In the genomic region with DNA sequence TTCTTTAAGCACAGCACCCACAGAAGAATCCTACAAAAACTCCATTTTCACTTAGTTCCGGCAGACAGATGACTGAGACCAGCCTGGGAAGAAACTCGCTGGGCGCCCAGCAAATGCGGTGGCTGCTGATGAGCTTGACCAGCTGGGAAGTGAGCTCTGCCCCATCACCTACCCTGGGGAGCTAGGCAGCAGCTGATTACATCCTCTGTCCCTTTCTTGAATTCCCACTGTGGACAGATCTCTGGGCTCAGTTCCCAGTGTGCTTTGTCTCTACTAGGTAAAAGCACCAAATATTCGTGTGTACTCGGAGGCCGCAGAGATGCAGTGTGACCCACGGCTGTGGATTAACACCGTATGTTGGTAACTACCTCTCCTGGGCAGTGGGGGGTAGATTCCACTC, we compare ENCODE assay signal across 10 mouse cellular contexts. TPM values are rescaled to one million over a fixed set of nuclear protein-coding genes. Genes with fewer than 3 reads are reported as not detected.
DNase-seq lines count a peak whose midpoint lies in the region; ATAC-seq and TF ChIP-seq lines count a peak whose summit lies in the region.
"Had no signal": no experiment of that assay in that cellular context is flagged by ENCODE, and none has a peak within 500 bp of the region (broad histone marks: within the 10 kb centered on the region; RNA-seq: fewer than 3 reads in every experiment).

No protein-coding gene starts in this region.

- peak; percentile 41 for ATAC-seq in lung, embryonic 14.5 days (ENCODE audit: insufficient read depth)

- intact Hi-C loops in heart, adult 2 months (cut with DNase I): no loop called here
- intact Hi-C loops in heart, postnatal 25 days (cut with DNase I): no loop called here
- intact Hi-C loops in heart, postnatal 10 days (cut with DNase I): no loop called here

- H3K4me3 ChIP-seq in heart, adult 2 months: no peak overlapping the region
- no peak overlapping the region for H3K4me3 ChIP-seq in lung, embryonic 14.5 days (ENCODE audit: low read depth, low read length)
- H3K4me3 ChIP-seq in lung, adult 2 months (replicated peaks; ENCODE audit: extremely low read depth, low read depth, low read length): no peak overlapping the region
- no peak overlapping the region for H3K4me3 ChIP-seq in brown adipose tissue, adult 24 weeks (ENCODE audit: insufficient read depth, low read depth, low read length)

- H3K4me1 ChIP-seq in heart, adult 2 months (ENCODE audit: control insufficient read depth, insufficient read depth, low read length): peaks cover 4% of the 10 kb centered on the region
- 0 out of 2 replicates have a peak, but pooled peaks cover 7% of the 10 kb centered on the region for H3K4me1 ChIP-seq in lung, embryonic 14.5 days (ENCODE audit: insufficient read depth)
- no peaks in the 10 kb centered on the region for H3K4me1 ChIP-seq in lung, adult 2 months (ENCODE audit: control insufficient read depth, insufficient read depth, low read length)
- H3K4me1 ChIP-seq in brown adipose tissue, adult 24 weeks (ENCODE audit: control insufficient read depth, insufficient read depth, insufficient read length, low read length): peaks cover 19% of the 10 kb centered on the region

- 30% methylated on average over 9 of the region's 9 CpGs for WGBS in heart, adult 2 months
- 38% methylated on average over 9 of the region's 9 CpGs for WGBS in lung, embryonic 14.5 days
- WGBS in lung, adult 2 months: 72% methylated on average over 9 of the region's 9 CpGs

- TF ChIP-seq EP300 in heart, adult 2 months (IDR thresholded peaks at IDR 0.05; ENCODE audit: insufficient read depth, low read depth, low read length): no peak

- no peak overlapping the region for H3K4me2 ChIP-seq in lung, embryonic 14.5 days

- H3K36me3 ChIP-seq in heart, adult 2 months (ENCODE audit: control insufficient read depth, insufficient read depth, low read length): no peaks in the 10 kb centered on the region
- H3K36me3 ChIP-seq in lung, embryonic 14.5 days (ENCODE audit: insufficient read depth): no peaks in the 10 kb centered on the region

- H3K9me3 ChIP-seq in lung, embryonic 14.5 days (ENCODE audit: low read depth, low read length): no peaks in the 10 kb centered on the region

- peak overlapping the region; percentile 47 for H3K27ac ChIP-seq in heart, adult 2 months
- no peak overlapping the region; the same call in 1 of the 2 replicates for H3K27ac ChIP-seq in lung, embryonic 14.5 days (ENCODE audit: low read depth)
- peak overlapping the region; percentile 66 for H3K27ac ChIP-seq in brown adipose tissue, adult 24 weeks (replicated peaks; ENCODE audit: low read depth, low read length)

- peak in 1 of 2 experiments; percentile 27 for DNase-seq in heart, adult 2 months
- no peak for DNase-seq in heart, postnatal 25 days (ENCODE audit: low spot score)
- peak; percentile 65 for DNase-seq in lung, embryonic 14.5 days
- no peak for DNase-seq in lung, adult 2 months
- peak; percentile 52 to 60 for DNase-seq in heart, postnatal 10 days
- no peak for DNase-seq in embryo, embryonic 10 days (ENCODE audit: low spot score)
- DNase-seq: right cerebral cortex, postnatal 4 days had no signal

- H3K79me2 ChIP-seq in heart, adult 2 months (replicated peaks; ENCODE audit: control insufficient read depth, insufficient read depth, low read length): no peaks in the 10 kb centered on the region

- H3K27me3 ChIP-seq in heart, adult 2 months (ENCODE audit: control insufficient read depth, insufficient read depth, low read length): no peaks in the 10 kb centered on the region
- no peaks in the 10 kb centered on the region for H3K27me3 ChIP-seq in lung, embryonic 14.5 days (ENCODE audit: insufficient read depth, low read length)
- H3K27me3 ChIP-seq: CH12.LX had no signal

- TF ChIP-seq POLR2A in heart, adult 2 months (IDR thresholded peaks at IDR 0.05; ENCODE audit: insufficient read depth, low read depth, low read length): no peak
- TF ChIP-seq POLR2A in lung, adult 2 months (IDR thresholded peaks at IDR 0.05; ENCODE audit: borderline replicate concordance, extremely low read depth, low read depth, low read length): no peak

- H3K9ac ChIP-seq in heart, adult 2 months (ENCODE audit: low read depth, low read length): no peak overlapping the region; the same call in 1 of the 2 replicates
- no peak overlapping the region for H3K9ac ChIP-seq in lung, embryonic 14.5 days

- TF ChIP-seq CTCF in heart, adult 2 months (IDR thresholded peaks at IDR 0.05): no peak
- TF ChIP-seq CTCF in lung, embryonic 14.5 days (IDR thresholded peaks at IDR 0.05; ENCODE audit: low read depth): no peak
- TF ChIP-seq CTCF in lung, adult 2 months (IDR thresholded peaks at IDR 0.05; ENCODE audit: insufficient read depth, low read length): no peak

RNA-seq across cellular contexts. Expression of a gene that starts 25.9 kb away (rescaled TPM):
- total RNA-seq in heart, adult 2 months (2021): 10 to 100 TPM; 42.7 to 53.5 TPM
- polyA plus RNA-seq in heart, adult 2 months (2012; rRNA removed): 10.6 and 14.8 TPM in 2 replicates
- total RNA-seq in heart, postnatal 25 days (2021): 10 to 100 TPM; 44.6 to 50.0 TPM
- 16.1 and 28.3 TPM in 2 replicates for polyA plus RNA-seq in lung, embryonic 14.5 days (2014; fragmentation: Nextera tagmentation; extraction: Ambion mirVana)
- polyA plus RNA-seq in lung, adult 2 months (2012; rRNA removed): 7.0 and 13.8 TPM in 2 replicates
- 11.8 and 13.8 TPM in 2 replicates for polyA plus RNA-seq in brown adipose tissue, adult 24 weeks (2012; ENCODE audit: insufficient read depth, insufficient read length, missing spikeins)
- 10 to 100 TPM; 46.7 to 47.4 TPM for total RNA-seq in heart, postnatal 10 days (2021)

RNA-seq across cellular contexts. Expression of a gene that starts 55.6 kb away (rescaled TPM):
- 1 to 10 TPM; 1.7 to 1.9 TPM for total RNA-seq in heart, adult 2 months (2021)
- polyA plus RNA-seq in heart, adult 2 months (2012; rRNA removed): 0.94 and 1.5 TPM in 2 replicates
- 1 to 10 TPM; 1.3 to 1.5 TPM for total RNA-seq in heart, postnatal 25 days (2021)
- polyA plus RNA-seq in lung, embryonic 14.5 days (2014; fragmentation: Nextera tagmentation; extraction: Ambion mirVana): 1.3 and 1.8 TPM in 2 replicates
- 1.9 and 2.2 TPM in 2 replicates for polyA plus RNA-seq in lung, adult 2 months (2012; rRNA removed)
- 0.44 and 0.92 TPM in 2 replicates for polyA plus RNA-seq in brown adipose tissue, adult 24 weeks (2012; ENCODE audit: insufficient read depth, insufficient read length, missing spikeins)
- 1 to 10 TPM; 1.3 to 1.5 TPM for total RNA-seq in heart, postnatal 10 days (2021)
- total RNA-seq: CH12.LX; common myeloid progenitor, adult 5-6 weeks had no signal

Comparison
In these comparisons a context has a peak if more than half of its experiments do, and no peak if none do; other contexts are left out.
1. DNase-seq: peak in lung, embryonic 14.5 days (single experiment) and heart, postnatal 10 days (2 of 2); none in heart, postnatal 25 days (single experiment), lung, adult 2 months (single experiment) and embryo, embryonic 10 days (single experiment).